Mouse (Mus musculus): Measurements from ENCODE around the gene Lysmd1. TPM values are rescaled to one million over a fixed set of nuclear protein-coding genes. Genes with fewer than 3 reads are reported as not detected.

The Lysmd1 gene
- polyA plus RNA-seq, 1 experiment from 2014 or later = 22.6 TPM

DNA sequence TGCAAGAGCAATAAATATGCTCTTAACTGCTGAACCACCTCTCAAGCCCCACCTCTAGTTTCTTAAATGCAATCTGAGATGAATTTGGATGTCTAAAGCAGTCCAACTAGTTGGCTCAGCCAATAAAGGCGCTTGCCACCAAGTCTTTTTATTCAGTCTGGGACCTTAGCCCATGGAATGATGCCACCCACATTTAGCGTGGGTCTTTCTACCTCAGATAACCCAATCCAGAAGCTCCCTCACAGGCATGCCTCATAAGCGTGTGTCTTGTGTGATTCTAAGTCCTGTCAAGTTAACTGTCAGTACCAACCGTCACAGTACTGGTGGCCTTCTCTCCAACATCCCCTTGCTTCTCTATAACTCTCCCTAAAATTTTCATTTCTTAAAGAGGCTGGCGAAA is 45.1 kb downstream of the Lysmd1 start:
- Histone ChIP-seq H3K36me3 (peaks cover 5% of the 10 kb centered on the region), H3K27me3 (peaks cover 2% of the 10 kb centered on the region; the same call in 1 of the 2 replicates), H3K27ac (no peak overlapping the region), H3K4me1 (peaks cover 3% of the 10 kb centered on the region), H3K4me2 (replicated peaks) (no peak overlapping the region), H3K4me3 (no peak overlapping the region), H3K9me3 (replicated peaks) (no peaks in the 10 kb centered on the region), H3K9ac (no peak overlapping the region)
- no peak for ATAC-seq (ENCODE audit: low FRiP score)
- WGBS = 89% methylated on average over 5 of the region's 5 CpGs

DNA sequence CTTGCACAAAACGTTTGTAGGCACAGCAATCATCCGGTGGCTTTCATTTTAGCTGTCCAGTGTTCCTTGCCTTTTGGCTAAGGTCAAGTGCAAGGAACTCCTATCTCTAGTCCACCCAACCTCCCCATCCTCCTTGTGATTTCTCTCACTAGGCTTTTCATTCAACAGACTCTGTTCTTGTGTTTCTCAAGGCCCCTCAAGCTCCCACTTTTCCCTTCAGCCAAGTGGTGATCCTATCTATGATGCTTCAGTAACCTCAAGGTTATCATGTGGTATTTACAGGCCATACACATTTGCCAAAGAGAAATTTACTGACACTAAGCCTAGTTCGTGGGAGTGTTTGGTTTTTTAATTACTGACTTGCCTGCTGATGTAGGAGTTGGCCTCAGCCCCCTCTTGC is 46.0 kb downstream of the Lysmd1 start:
- Histone ChIP-seq H3K4me1 (no peaks in the 10 kb centered on the region), H3K27me3 (no peaks in the 10 kb centered on the region), H3K4me3 (no peak overlapping the region), H3K27ac (no peak overlapping the region), H3K4me2 (replicated peaks) (no peak overlapping the region), H3K9me3 (replicated peaks) (no peaks in the 10 kb centered on the region), H3K36me3 (peaks cover 12% of the 10 kb centered on the region; the same call in 1 of the 2 replicates), H3K9ac (no peak overlapping the region)
- 72% methylated on average over 3 of the region's 3 CpGs for WGBS
- no peak for ATAC-seq (ENCODE audit: low FRiP score)

DNA sequence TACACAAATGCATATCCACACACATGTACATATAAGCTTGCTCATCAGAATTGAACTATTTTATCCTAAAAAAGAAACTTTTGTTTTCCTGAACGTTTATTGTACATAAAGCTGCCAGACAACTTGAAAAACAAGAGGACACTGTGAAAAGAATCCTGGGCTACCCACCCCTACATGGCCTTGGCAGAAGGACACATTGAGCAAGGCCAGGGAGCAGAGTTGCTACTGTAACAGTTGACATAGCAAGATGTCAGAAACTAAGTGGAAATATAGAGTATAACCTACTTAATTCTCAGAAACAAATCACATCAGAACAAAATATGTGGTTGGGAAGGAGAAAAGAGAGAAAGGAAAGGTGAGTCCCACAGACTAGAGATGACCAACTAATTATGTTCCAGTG is 48.0 kb downstream of the Lysmd1 start:
- H3K27ac ChIP-seq = no peak overlapping the region
- H3K9me3 ChIP-seq (replicated peaks) = no peaks in the 10 kb centered on the region
- ATAC-seq (ENCODE audit: low FRiP score) = no peak
- H3K4me2 ChIP-seq (replicated peaks) = no peak overlapping the region
- no peak overlapping the region for H3K4me3 ChIP-seq
- H3K27me3 ChIP-seq = no peaks in the 10 kb centered on the region
- WGBS = 76% methylated on average over 1 of the region's 1 CpGs
- H3K4me1 ChIP-seq = no peaks in the 10 kb centered on the region
- peaks cover 24% of the 10 kb centered on the region for H3K36me3 ChIP-seq
- no peak overlapping the region for H3K9ac ChIP-seq

DNA sequence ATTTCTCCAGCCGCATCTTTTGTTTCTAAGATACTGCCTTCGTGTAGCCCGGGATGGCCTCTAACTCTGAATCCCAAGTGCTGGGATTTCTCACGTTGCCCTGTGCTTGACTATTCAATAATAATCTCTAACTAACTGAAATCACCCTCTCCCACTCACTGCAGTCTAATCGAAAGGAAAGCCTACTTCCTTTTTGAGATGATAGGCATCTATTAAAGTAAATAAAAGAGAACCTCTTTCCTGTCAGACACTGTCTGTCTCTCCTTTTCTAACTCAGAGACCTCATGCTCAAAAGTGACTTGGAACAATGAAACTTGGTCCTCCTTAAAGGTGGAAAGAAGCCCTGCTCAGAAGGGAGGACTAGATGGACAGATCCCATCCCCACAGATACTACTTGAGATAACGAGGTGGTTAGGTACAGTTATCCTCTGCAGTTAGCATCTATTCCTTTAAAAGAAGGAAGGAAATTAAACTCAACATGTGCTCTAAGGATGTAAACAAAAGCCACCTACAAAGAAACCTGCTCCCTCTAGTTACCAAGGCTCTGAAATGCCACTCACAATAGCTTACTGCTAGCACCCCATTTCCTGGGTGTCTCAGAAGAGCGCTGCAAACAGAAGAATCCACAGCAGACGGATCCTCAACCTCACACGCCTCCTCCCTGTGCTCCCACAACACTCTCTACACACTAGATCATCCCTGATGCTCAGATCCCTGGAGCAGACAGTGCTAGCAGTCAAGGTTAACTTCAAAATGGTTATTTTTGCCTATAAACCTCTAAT is 51.1 kb downstream of the Lysmd1 start:
- 94% methylated on average over 9 of the region's 9 CpGs for WGBS
- Histone ChIP-seq H3K36me3 (peaks cover 55% of the 10 kb centered on the region), H3K4me3 (no peak overlapping the region), H3K4me2 (replicated peaks) (no peak overlapping the region), H3K9me3 (replicated peaks) (no peaks in the 10 kb centered on the region), H3K9ac (no peak overlapping the region), H3K27ac (no peak overlapping the region), H3K4me1 (no peaks in the 10 kb centered on the region), H3K27me3 (no peaks in the 10 kb centered on the region)
- ATAC-seq (ENCODE audit: low FRiP score) = no peak

DNA sequence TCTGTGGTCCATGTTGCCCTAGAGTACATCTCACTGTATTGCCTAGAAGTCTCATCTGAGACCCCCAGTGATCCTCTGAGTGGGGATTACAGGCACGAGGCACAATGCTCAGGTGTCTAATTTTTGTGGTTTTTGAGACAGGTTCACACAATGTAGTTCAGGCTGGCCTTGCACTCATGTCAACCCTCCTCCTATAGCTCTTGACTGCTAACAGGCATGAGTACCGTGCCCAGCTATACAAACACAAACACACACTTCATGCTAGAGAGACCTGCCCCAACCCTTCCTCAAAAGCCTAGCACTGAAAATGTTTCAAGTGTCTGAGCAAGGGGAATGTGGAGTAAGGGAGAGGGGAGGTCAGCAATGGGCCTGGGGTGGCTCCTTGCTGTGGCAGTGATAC is 52.2 kb downstream of the Lysmd1 start:
- no peak overlapping the region for H3K27ac ChIP-seq
- WGBS = 98% methylated on average over 2 of the region's 2 CpGs
- H3K9me3 ChIP-seq (replicated peaks) = no peaks in the 10 kb centered on the region
- no peaks in the 10 kb centered on the region for H3K4me1 ChIP-seq
- H3K9ac ChIP-seq = no peak overlapping the region
- no peak for ATAC-seq (ENCODE audit: low FRiP score)
- H3K27me3 ChIP-seq = no peaks in the 10 kb centered on the region
- peaks cover 63% of the 10 kb centered on the region for H3K36me3 ChIP-seq
- H3K4me3 ChIP-seq = no peak overlapping the region
- H3K4me2 ChIP-seq (replicated peaks) = no peak overlapping the region

DNA sequence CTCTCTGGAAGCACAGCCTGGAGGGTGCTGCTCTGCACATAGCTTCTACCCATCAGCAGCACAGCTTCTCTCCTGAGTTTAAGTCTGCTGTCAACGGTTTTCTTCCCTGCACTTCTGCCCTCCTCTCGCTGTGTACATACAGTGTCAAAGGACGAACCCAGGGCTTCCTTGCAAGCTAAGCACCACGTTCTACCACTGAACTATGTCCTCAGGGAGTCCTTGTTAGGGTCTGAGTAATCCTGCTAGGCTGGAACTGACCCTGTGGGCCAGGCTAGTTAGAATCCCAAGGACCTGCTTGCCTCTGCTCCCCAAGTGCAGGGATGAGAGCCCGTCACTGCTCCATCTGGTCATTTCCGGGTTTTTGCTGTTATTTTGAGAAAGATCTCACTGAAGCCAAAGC is 53.0 kb downstream of the Lysmd1 start:
- Histone ChIP-seq H3K9ac (no peak overlapping the region), H3K4me3 (no peak overlapping the region), H3K27ac (no peak overlapping the region), H3K9me3 (replicated peaks) (no peaks in the 10 kb centered on the region), H3K4me1 (no peaks in the 10 kb centered on the region), H3K36me3 (peaks cover 63% of the 10 kb centered on the region), H3K4me2 (replicated peaks) (no peak overlapping the region), H3K27me3 (no peaks in the 10 kb centered on the region)
- 89% methylated on average over 6 of the region's 6 CpGs for WGBS
- ATAC-seq (ENCODE audit: low FRiP score) = no peak

Small RNA genes lying within 50 kb of the gene (microRNA-seq; reads per million reads assigned to microRNA genes)
- not detected for gene Mir8099-1

Other genes with a start within 250 kb of the Lysmd1 start
- 278 and 312 TPM in 2 replicates for gene Psmb4, start 247.1 kb upstream of the Lysmd1 start, polyA plus RNA-seq (2016; fragmentation: Nextera tagmentation; extraction: Ambion mirVana)
- 11.7 and 12.2 TPM in 2 replicates for gene Selenbp1, start 201.0 kb upstream of the Lysmd1 start, polyA plus RNA-seq (2016; fragmentation: Nextera tagmentation; extraction: Ambion mirVana)
- gene Rfx5, start 180.0 kb upstream of the Lysmd1 start, polyA plus RNA-seq (2016; fragmentation: Nextera tagmentation; extraction: Ambion mirVana) = 9.1 and 9.2 TPM in 2 replicates
- 24.8 and 26.9 TPM in 2 replicates for gene Pi4kb, start 159.4 kb upstream of the Lysmd1 start, polyA plus RNA-seq (2016; fragmentation: Nextera tagmentation; extraction: Ambion mirVana)
- gene Zfp687, start 118.6 kb upstream of the Lysmd1 start, polyA plus RNA-seq (2016; fragmentation: Nextera tagmentation; extraction: Ambion mirVana) = 31.8 and 32.8 TPM in 2 replicates
- gene Psmd4, start 91.5 kb upstream of the Lysmd1 start, polyA plus RNA-seq (2016; fragmentation: Nextera tagmentation; extraction: Ambion mirVana) = 263 and 276 TPM in 2 replicates
- 20.4 and 21.5 TPM in 2 replicates for gene Pip5k1a, start 27.2 kb upstream of the Lysmd1 start, polyA plus RNA-seq (2016; fragmentation: Nextera tagmentation; extraction: Ambion mirVana)
- 218 and 219 TPM in 2 replicates for gene Vps72, start 23.1 kb upstream of the Lysmd1 start, polyA plus RNA-seq (2016; fragmentation: Nextera tagmentation; extraction: Ambion mirVana)
- gene Tmod4, start 9.6 kb upstream of the Lysmd1 start, polyA plus RNA-seq (2016; fragmentation: Nextera tagmentation; extraction: Ambion mirVana) = 0.81 and 0.99 TPM in 2 replicates
- 89.4 and 94.1 TPM in 2 replicates for gene Scnm1, start 77 bp upstream of the Lysmd1 start, polyA plus RNA-seq (2016; fragmentation: Nextera tagmentation; extraction: Ambion mirVana)
- 2.1 and 2.6 TPM in 2 replicates for gene Tnfaip8l2, start 8.3 kb downstream of the Lysmd1 start, polyA plus RNA-seq (2016; fragmentation: Nextera tagmentation; extraction: Ambion mirVana)
- gene Sema6c, start 26.4 kb downstream of the Lysmd1 start, polyA plus RNA-seq (2016; fragmentation: Nextera tagmentation; extraction: Ambion mirVana) = 59.5 and 68.7 TPM in 2 replicates
- gene Gabpb2, start 83.8 kb downstream of the Lysmd1 start, polyA plus RNA-seq (2016; fragmentation: Nextera tagmentation; extraction: Ambion mirVana) = 10.1 and 10.8 TPM in 2 replicates
- 91.7 and 95.8 TPM in 2 replicates for gene Cdc42se1, start 94.6 kb downstream of the Lysmd1 start, polyA plus RNA-seq (2016; fragmentation: Nextera tagmentation; extraction: Ambion mirVana)
- 116 and 124 TPM in 2 replicates for gene Mllt11, start 98.1 kb downstream of the Lysmd1 start, polyA plus RNA-seq (2016; fragmentation: Nextera tagmentation; extraction: Ambion mirVana)
- 0.25 and 0.42 TPM in 2 replicates for gene Gm128, start 107.5 kb downstream of the Lysmd1 start, polyA plus RNA-seq (2016; fragmentation: Nextera tagmentation; extraction: Ambion mirVana)
- gene Bnipl, start 117.1 kb downstream of the Lysmd1 start, polyA plus RNA-seq (2016; fragmentation: Nextera tagmentation; extraction: Ambion mirVana) = 1.0 and 1.1 TPM in 2 replicates
- gene Mindy1, start 147.3 kb downstream of the Lysmd1 start, polyA plus RNA-seq (2016; fragmentation: Nextera tagmentation; extraction: Ambion mirVana) = 45.7 and 51.1 TPM in 2 replicates
- 37.0 and 37.9 TPM in 2 replicates for gene Prune1, start 148.0 kb downstream of the Lysmd1 start, polyA plus RNA-seq (2016; fragmentation: Nextera tagmentation; extraction: Ambion mirVana)
- gene Anxa9, start 173.1 kb downstream of the Lysmd1 start, polyA plus RNA-seq (2016; fragmentation: Nextera tagmentation; extraction: Ambion mirVana) = 0.87 and 1.1 TPM in 2 replicates
- 115 TPM in 2 replicates for gene Cers2, start 180.7 kb downstream of the Lysmd1 start, polyA plus RNA-seq (2016; fragmentation: Nextera tagmentation; extraction: Ambion mirVana)
- 56.3 and 62.9 TPM in 2 replicates for gene Setdb1, start 223.1 kb downstream of the Lysmd1 start, polyA plus RNA-seq (2016; fragmentation: Nextera tagmentation; extraction: Ambion mirVana)

Data from hindbrain, embryonic 12.5 days (tissue).